Mouse (Mus musculus) midbrain, postnatal 0 days (tissue): ENCODE measurements around the gene Clic4. TPM values are rescaled to one million over a fixed set of nuclear protein-coding genes. Genes with fewer than 3 reads are reported as not detected.

ENCODE experiments used
- ATAC-seq: fragments of 200-750 bp; cut with Nextera tagmentation; 2 replicates; pipeline ENCODE4 v1.8.0; 2017; ENCODE audit warnings: moderate number of reproducible peaks, mild to moderate bottlenecking, moderate TSS enrichment, moderate library complexity; ENCODE audit not compliant: low FRiP score
- DNase-seq: peaks from one replicate; pipeline ENCODE4 v3.0.0-alpha.2; 2015; ENCODE audit warnings: low spot score
- H3K27ac ChIP-seq: fragments of 300-500 bp; sonication (generic); 2 replicates; pipeline ENCODE4 v1.5.1; 2014; ENCODE audit warnings: low read depth, mild to moderate bottlenecking, low read length, mixed read lengths
- H3K27me3 ChIP-seq: fragments of 300-500 bp; sonication (generic); 2 replicates; pipeline ENCODE4 v1.6.1; 2014; ENCODE audit warnings: low read length, control low read depth, mixed read lengths; ENCODE audit not compliant: insufficient read depth
- H3K36me3 ChIP-seq: fragments of 300-500 bp; sonication (generic); 2 replicates; pipeline ENCODE4 v1.6.1; 2014; ENCODE audit warnings: low read length, control low read depth, mixed read lengths; ENCODE audit not compliant: insufficient read depth
- H3K4me1 ChIP-seq: fragments of 300-500 bp; sonication (generic); 2 replicates; pipeline ENCODE4 v1.6.1; 2014; ENCODE audit warnings: mild to moderate bottlenecking, control low read depth, antibody characterized with exemption, low read length, mixed read lengths; ENCODE audit not compliant: insufficient read depth
- H3K4me2 ChIP-seq: fragments of 300-500 bp; sonication (generic); 2 replicates; pipeline ENCODE4 v1.6.1; 2014; ENCODE audit warnings: low read depth, mild to moderate bottlenecking, low read length, mixed read lengths; ENCODE audit not compliant: poor library complexity, severe bottlenecking
- H3K4me3 ChIP-seq: fragments of 300-500 bp; sonication (generic); 2 replicates; pipeline ENCODE4 v1.5.1; 2014; ENCODE audit warnings: low read depth, mild to moderate bottlenecking, low read length, moderate library complexity
- H3K9ac ChIP-seq: fragments of 300-500 bp; sonication (generic); replicated peaks from 2 replicates; pipeline ENCODE4 v1.6.1; 2014; ENCODE audit warnings: mild to moderate bottlenecking, low read length, moderate library complexity, mixed read lengths; ENCODE audit not compliant: poor library complexity, severe bottlenecking
- H3K9me3 ChIP-seq: fragments of 300-500 bp; sonication (generic); 2 replicates; pipeline ENCODE4 v1.6.1; 2016; ENCODE audit warnings: low read length, control low read depth
- CTCF ChIP-seq: IDR thresholded peaks from 2 replicates; pipeline ENCODE4 v1.5.1; 2016; ENCODE audit warnings: antibody characterized with exemption, mild to moderate bottlenecking
- WGBS: fragments of 180-500 bp; shearing (Covaris S2); extraction: QIAGEN DNeasy Blood & Tissue Kit; methylation state at CpG from one replicate; pipeline ENCODE4 v1.1.7; 2014; 5-methylcytosine and 5-hydroxymethylcytosine counted together
- polyA plus RNA-seq: library from polyadenylated mRNA; unstranded; fragments of >200 nt; fragmentation: Nextera tagmentation; extraction: Ambion mirVana; gene quantifications from 2 replicates; pipeline ENCODE4 v1.2.1, GENCODE M21; 2015
- total RNA-seq: library from RNA; depleted of rRNA; stranded (reverse); fragments of >200 nt; gene quantifications from 2 replicates; pipeline ENCODE4 v1.2.3, GENCODE M21; 2014

The Clic4 gene
- total and polyA plus RNA-seq, 2 experiments from 2014 or later: 38.0 to 47.4 TPM

DNA sequence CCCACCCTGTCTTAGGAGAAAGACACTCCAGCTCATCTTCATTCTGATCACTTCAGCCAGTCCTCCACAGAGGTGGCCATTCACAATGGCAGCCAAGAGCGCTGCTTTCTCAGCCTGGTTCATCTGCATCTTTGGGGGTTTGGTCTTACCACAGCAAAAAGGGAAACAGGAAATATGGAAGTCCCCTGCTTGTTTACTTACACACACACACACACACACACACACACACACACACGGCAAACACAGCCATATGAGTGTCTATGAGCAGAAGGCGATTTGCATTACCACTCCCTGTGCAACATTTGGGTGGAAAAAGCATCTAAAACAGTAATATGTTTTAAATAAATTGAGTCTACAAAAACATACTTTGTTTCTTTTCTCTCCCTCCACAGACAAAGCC is 32.3 kb downstream of the Clic4 start:
- H3K36me3 ChIP-seq: no peaks in the 10 kb centered on the region
- WGBS: 63% methylated on average over 3 of the region's 3 CpGs
- H3K27me3 ChIP-seq: no peaks in the 10 kb centered on the region
- no peak for TF ChIP-seq CTCF
- no peak overlapping the region for H3K4me3 ChIP-seq
- no peak overlapping the region for H3K4me2 ChIP-seq
- ATAC-seq (no peak), DNase-seq (no peak)
- peaks cover 5% of the 10 kb centered on the region; the same call in 1 of the 2 replicates for H3K4me1 ChIP-seq
- no peak overlapping the region for H3K27ac ChIP-seq
- H3K9me3 ChIP-seq: no peaks in the 10 kb centered on the region
- no peak overlapping the region for H3K9ac ChIP-seq

- no peaks in the 10 kb centered on the region for H3K9me3 ChIP-seq
- 73% methylated on average over 13 of the region's 13 CpGs for WGBS
- no peak for TF ChIP-seq CTCF
- no peaks in the 10 kb centered on the region for H3K27me3 ChIP-seq
- H3K36me3 ChIP-seq: no peaks in the 10 kb centered on the region
- H3K4me3 ChIP-seq: no peak overlapping the region
- H3K4me2 ChIP-seq: no peak overlapping the region
- DNase-seq (peak; percentile 27), ATAC-seq (no peak)
- peaks cover 5% of the 10 kb centered on the region; the same call in 1 of the 2 replicates for H3K4me1 ChIP-seq
- H3K9ac ChIP-seq: no peak overlapping the region
- no peak overlapping the region for H3K27ac ChIP-seq
Observed at GRCm38 (mm10) chr4:135238706-135239510, 33.7 kb downstream of the Clic4 start.

- Histone ChIP-seq H3K9ac (no peak overlapping the region), H3K27ac (no peak overlapping the region), H3K9me3 (no peaks in the 10 kb centered on the region), H3K4me2 (no peak overlapping the region), H3K4me1 (peaks cover 5% of the 10 kb centered on the region; the same call in 1 of the 2 replicates), H3K27me3 (no peaks in the 10 kb centered on the region), H3K4me3 (no peak overlapping the region), H3K36me3 (no peaks in the 10 kb centered on the region)
- ATAC-seq: no peak
- 94% methylated on average over 4 of the region's 4 CpGs for WGBS
- no peak for DNase-seq
- TF ChIP-seq CTCF: no peak
Observed at GRCm38 (mm10) chr4:135236658-135237057, 36.0 kb downstream of the Clic4 start.

DNA sequence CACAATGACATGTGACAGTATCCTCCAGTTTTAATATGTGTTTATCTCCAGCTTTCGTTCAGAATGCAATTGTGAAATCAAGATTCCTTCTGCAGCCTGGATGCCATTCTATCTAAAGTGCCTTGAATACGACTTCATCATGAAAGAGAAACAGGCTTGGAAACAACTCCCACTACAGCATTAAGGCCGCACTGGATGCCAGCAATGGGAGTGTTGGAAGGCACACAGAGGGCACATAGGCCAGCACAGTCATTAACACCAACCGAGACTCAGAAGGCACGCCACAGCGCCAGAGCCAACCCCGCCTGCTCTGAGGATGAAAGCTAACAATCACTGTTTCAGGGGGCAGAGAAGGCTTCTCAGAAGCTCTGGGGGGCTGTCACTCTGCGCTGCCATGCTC is 37.1 kb downstream of the Clic4 start:
- WGBS: 62% methylated on average over 8 of the region's 8 CpGs
- H3K27ac ChIP-seq: no peak overlapping the region
- no peaks in the 10 kb centered on the region for H3K27me3 ChIP-seq
- no peak overlapping the region for H3K4me2 ChIP-seq
- DNase-seq: no peak
- H3K4me3 ChIP-seq: no peak overlapping the region
- H3K36me3 ChIP-seq: no peaks in the 10 kb centered on the region
- no peak for TF ChIP-seq CTCF
- H3K9me3 ChIP-seq: no peaks in the 10 kb centered on the region
- peaks cover 5% of the 10 kb centered on the region; the same call in 1 of the 2 replicates for H3K4me1 ChIP-seq
- no peak overlapping the region for H3K9ac ChIP-seq
- ATAC-seq: no peak

DNA sequence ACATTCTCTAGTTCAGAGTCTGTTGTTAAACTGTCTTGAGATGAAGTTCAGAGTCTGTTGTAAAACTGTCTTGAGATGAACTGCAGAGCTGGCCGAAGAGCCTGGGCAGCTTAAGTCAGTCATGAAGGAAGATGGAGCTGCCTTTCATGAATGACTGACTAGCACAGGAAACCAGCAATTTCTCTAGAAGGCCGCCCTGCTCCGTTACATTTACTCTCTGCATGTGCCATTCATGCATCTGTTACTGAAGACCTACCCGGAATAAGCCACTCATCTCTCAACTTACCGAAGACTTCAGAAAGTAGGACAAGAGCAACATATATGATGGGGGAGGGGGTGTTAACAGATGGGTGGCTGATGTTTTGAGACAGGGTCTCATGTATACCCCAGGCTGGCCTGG is 40.1 kb downstream of the Clic4 start:
- 87% methylated on average over 5 of the region's 5 CpGs for WGBS
- TF ChIP-seq CTCF: no peak
- no peak for ATAC-seq

GRCm38 (mm10) chr4:135231543-135231942 is 41.1 kb downstream of the Clic4 start:
- no peak for TF ChIP-seq CTCF
- no peak overlapping the region for H3K4me3 ChIP-seq
- H3K36me3 ChIP-seq: no peaks in the 10 kb centered on the region
- no peak overlapping the region for H3K9ac ChIP-seq
- H3K4me2 ChIP-seq: no peak overlapping the region
- no peaks in the 10 kb centered on the region for H3K27me3 ChIP-seq
- H3K4me1 ChIP-seq: no peaks in the 10 kb centered on the region
- H3K27ac ChIP-seq: no peak overlapping the region
- DNase-seq (no peak), ATAC-seq (no peak)
- H3K9me3 ChIP-seq: no peaks in the 10 kb centered on the region
- WGBS: 85% methylated on average over 5 of the region's 5 CpGs

More for the DNA sequence above, 40.1 kb downstream of the Clic4 start:
- Histone ChIP-seq H3K9ac (no peak overlapping the region), H3K27ac (no peak overlapping the region), H3K9me3 (no peaks in the 10 kb centered on the region), H3K36me3 (no peaks in the 10 kb centered on the region), H3K4me2 (no peak overlapping the region), H3K27me3 (no peaks in the 10 kb centered on the region), H3K4me3 (no peak overlapping the region), H3K4me1 (no peaks in the 10 kb centered on the region)
- no peak for DNase-seq
